Mouse (Mus musculus): ENCODE results near the gene Mael. TPM values are rescaled to one million over a fixed set of nuclear protein-coding genes. Genes with fewer than 3 reads are reported as not detected.

The Mael gene
- polyA plus RNA-seq, 1 experiment from 2014 or later: not detected

DNA sequence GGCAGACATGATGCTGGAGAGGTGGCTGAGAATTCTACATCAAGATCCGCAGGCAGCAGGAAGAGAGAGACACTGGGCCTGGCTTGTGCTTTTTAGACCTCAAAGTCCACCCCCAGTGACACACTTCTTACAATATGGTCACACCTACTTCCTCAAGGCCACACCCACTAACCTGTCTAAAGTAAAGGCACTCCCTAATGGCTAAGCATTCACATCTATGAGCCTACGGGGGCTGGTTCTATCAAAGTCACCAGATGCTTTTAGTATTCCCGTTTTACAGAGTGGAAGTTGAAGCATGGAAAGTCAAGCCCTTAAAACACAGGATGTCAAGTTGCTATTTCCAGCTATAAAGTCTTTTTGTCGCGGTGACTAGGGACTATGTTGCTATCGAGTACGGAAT lies 70.5 kb downstream of the Mael start:
- Histone ChIP-seq H3K4me1 (replicated peaks) (no peaks in the 10 kb centered on the region), H3K4me3 (no peak overlapping the region), H3K27ac (ENCODE audit: poor library complexity, severe bottlenecking) (no peak overlapping the region), H3K9me3 (replicated peaks) (no peaks in the 10 kb centered on the region), H3K27me3 (replicated peaks) (0 out of 2 replicates have a peak, but pooled peaks cover 6% of the 10 kb centered on the region), H3K4me2 (no peak overlapping the region), H3K9ac (no peak overlapping the region), H3K36me3 (no peaks in the 10 kb centered on the region)
- WGBS: 90% methylated on average over 7 of the region's 7 CpGs
- ATAC-seq (ENCODE audit: insufficient number of reproducible peaks, low FRiP score): no peak

DNA sequence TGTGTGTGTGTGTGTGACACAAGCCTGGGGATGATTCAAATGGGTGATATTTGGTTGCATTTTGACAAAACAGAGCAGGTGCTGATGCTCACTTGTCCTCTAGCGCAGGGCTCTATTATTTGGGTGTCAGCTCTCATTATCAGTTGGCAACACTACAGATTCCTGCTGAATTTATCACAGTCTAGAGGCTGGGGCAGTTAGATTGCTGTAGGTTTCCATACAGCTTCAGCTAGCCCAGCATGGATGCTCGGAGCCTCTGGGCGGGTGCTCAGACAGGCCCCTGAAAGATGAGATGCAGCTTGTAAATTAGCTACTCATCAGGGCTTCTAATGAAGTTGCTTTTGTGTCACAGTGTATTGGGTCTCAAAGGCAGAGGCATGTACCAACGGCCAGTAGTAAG lies 71.1 kb downstream of the Mael start:
- Histone ChIP-seq H3K4me3 (no peak overlapping the region), H3K9ac (no peak overlapping the region), H3K36me3 (no peaks in the 10 kb centered on the region), H3K27me3 (replicated peaks) (0 out of 2 replicates have a peak, but pooled peaks cover 7% of the 10 kb centered on the region), H3K27ac (ENCODE audit: poor library complexity, severe bottlenecking) (no peak overlapping the region), H3K4me1 (replicated peaks) (no peaks in the 10 kb centered on the region), H3K4me2 (no peak overlapping the region), H3K9me3 (replicated peaks) (no peaks in the 10 kb centered on the region)
- no peak for ATAC-seq (ENCODE audit: insufficient number of reproducible peaks, low FRiP score)
- WGBS: 81% methylated on average over 4 of the region's 4 CpGs

GRCm38 (mm10) chr1:166165159-166165558 lies 73.4 kb downstream of the Mael start:
- 85% methylated on average over 9 of the region's 9 CpGs for WGBS
- Histone ChIP-seq H3K27ac (ENCODE audit: poor library complexity, severe bottlenecking) (no peak overlapping the region), H3K36me3 (no peaks in the 10 kb centered on the region), H3K4me2 (no peak overlapping the region), H3K9me3 (replicated peaks) (no peaks in the 10 kb centered on the region), H3K4me1 (replicated peaks) (0 out of 2 replicates have a peak, but pooled peaks cover 3% of the 10 kb centered on the region), H3K27me3 (replicated peaks) (peaks cover 9% of the 10 kb centered on the region), H3K4me3 (no peak overlapping the region), H3K9ac (no peak overlapping the region)
- no peak for ATAC-seq (ENCODE audit: insufficient number of reproducible peaks, low FRiP score)

- ATAC-seq (ENCODE audit: insufficient number of reproducible peaks, low FRiP score): no peak
- no peak overlapping the region for H3K9ac ChIP-seq
- no peaks in the 10 kb centered on the region for H3K36me3 ChIP-seq
- H3K4me3 ChIP-seq: no peak overlapping the region
- H3K27ac ChIP-seq (ENCODE audit: poor library complexity, severe bottlenecking): no peak overlapping the region
- 86% methylated on average over 14 of the region's 14 CpGs for WGBS
- H3K4me2 ChIP-seq: no peak overlapping the region
- H3K9me3 ChIP-seq (replicated peaks): no peaks in the 10 kb centered on the region
- H3K4me1 ChIP-seq (replicated peaks): 0 out of 2 replicates have a peak, but pooled peaks cover 3% of the 10 kb centered on the region
- peaks cover 15% of the 10 kb centered on the region for H3K27me3 ChIP-seq (replicated peaks)
These were observed 74.0 kb downstream of the Mael start for GRCm38 (mm10) chr1:166164580-166164979.

GRCm38 (mm10) chr1:166160569-166161445 lies 77.7 kb downstream of the Mael start:
- Histone ChIP-seq H3K4me2 (peak overlapping the region; percentile 55), H3K4me1 (replicated peaks) (0 out of 2 replicates have a peak, but pooled peaks cover 3% of the 10 kb centered on the region), H3K4me3 (0 out of 2 replicates have a peak overlapping the region, but pooled peaks have one; percentile 9), H3K9me3 (replicated peaks) (no peaks in the 10 kb centered on the region), H3K27me3 (replicated peaks) (peaks cover 43% of the 10 kb centered on the region), H3K36me3 (no peaks in the 10 kb centered on the region), H3K27ac (ENCODE audit: poor library complexity, severe bottlenecking) (no peak overlapping the region), H3K9ac (no peak overlapping the region)
- ATAC-seq (ENCODE audit: insufficient number of reproducible peaks, low FRiP score): 0 out of 2 replicates have a peak, but pooled peaks have one; percentile 16
- 16% methylated on average over 24 of the region's 24 CpGs for WGBS

DNA sequence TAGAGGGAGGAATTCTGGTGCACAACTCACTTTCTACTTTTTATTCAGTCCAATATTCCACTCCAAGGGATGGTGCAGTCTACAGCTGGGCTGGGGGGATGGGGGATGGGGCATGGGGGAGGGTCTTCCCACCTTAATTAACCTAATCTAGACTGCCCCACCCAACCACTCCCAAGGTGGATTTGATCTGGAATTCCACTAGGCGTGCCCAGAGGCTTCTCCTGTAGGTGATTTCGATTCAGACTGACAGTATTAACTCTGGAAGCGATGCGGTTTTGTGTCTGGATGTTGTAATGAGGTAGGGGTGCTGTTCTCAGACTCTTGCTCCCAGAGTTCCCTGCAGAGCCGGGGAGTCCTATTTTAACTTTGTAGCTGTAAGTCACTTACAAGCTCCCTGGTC lies 78.4 kb downstream of the Mael start:
- Histone ChIP-seq H3K36me3 (no peaks in the 10 kb centered on the region), H3K4me1 (replicated peaks) (0 out of 2 replicates have a peak, but pooled peaks cover 3% of the 10 kb centered on the region), H3K4me2 (peak overlapping the region; percentile 55; the same call in 1 of the 2 replicates), H3K27me3 (replicated peaks) (peaks cover 50% of the 10 kb centered on the region), H3K9me3 (replicated peaks) (no peaks in the 10 kb centered on the region), H3K4me3 (no peak overlapping the region), H3K27ac (ENCODE audit: poor library complexity, severe bottlenecking) (no peak overlapping the region), H3K9ac (no peak overlapping the region)
- WGBS: 47% methylated on average over 5 of the region's 5 CpGs
- no peak for ATAC-seq (ENCODE audit: insufficient number of reproducible peaks, low FRiP score)

GRCm38 (mm10) chr1:166158664-166159063 lies 79.9 kb downstream of the Mael start:
- Histone ChIP-seq H3K27me3 (replicated peaks) (peaks cover 59% of the 10 kb centered on the region), H3K27ac (ENCODE audit: poor library complexity, severe bottlenecking) (no peak overlapping the region), H3K4me1 (replicated peaks) (peaks cover 9% of the 10 kb centered on the region), H3K36me3 (no peaks in the 10 kb centered on the region), H3K4me2 (no peak overlapping the region), H3K9ac (no peak overlapping the region), H3K9me3 (replicated peaks) (no peaks in the 10 kb centered on the region), H3K4me3 (no peak overlapping the region)
- WGBS: 54% methylated on average over 9 of the region's 9 CpGs
- no peak for ATAC-seq (ENCODE audit: insufficient number of reproducible peaks, low FRiP score)

DNA sequence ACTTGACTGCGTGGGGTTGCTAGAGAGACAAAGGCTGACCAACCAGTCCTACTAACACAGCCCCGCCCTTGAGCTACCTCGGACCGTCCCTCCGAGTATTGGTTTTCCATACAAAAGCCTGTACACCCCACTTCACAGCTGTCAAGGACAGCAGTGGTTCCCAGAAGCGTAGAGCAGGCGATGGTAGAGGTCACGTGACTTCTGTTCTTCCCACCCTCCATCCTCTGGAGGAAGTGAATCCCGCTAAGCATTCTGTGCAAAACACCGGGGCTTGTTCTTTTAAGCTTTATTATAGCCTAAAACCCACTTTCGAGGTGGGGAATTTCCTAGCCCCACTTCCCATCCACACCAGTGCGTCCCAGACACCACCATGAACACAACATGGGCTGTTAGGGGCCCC lies 80.8 kb downstream of the Mael start:
- H3K27ac ChIP-seq (ENCODE audit: poor library complexity, severe bottlenecking): no peak overlapping the region
- H3K4me1 ChIP-seq (replicated peaks): peaks cover 9% of the 10 kb centered on the region
- peaks cover 59% of the 10 kb centered on the region for H3K27me3 ChIP-seq (replicated peaks)
- H3K4me2 ChIP-seq: no peak overlapping the region
- no peaks in the 10 kb centered on the region for H3K9me3 ChIP-seq (replicated peaks)
- 80% methylated on average over 12 of the region's 12 CpGs for WGBS
- H3K4me3 ChIP-seq: no peak overlapping the region
- H3K36me3 ChIP-seq: no peaks in the 10 kb centered on the region
- H3K9ac ChIP-seq: no peak overlapping the region
- ATAC-seq (ENCODE audit: insufficient number of reproducible peaks, low FRiP score): no peak

- H3K4me2 ChIP-seq: no peak overlapping the region
- no peak for ATAC-seq (ENCODE audit: insufficient number of reproducible peaks, low FRiP score)
- H3K36me3 ChIP-seq: no peaks in the 10 kb centered on the region
- H3K27me3 ChIP-seq (replicated peaks): peaks cover 50% of the 10 kb centered on the region
- no peak overlapping the region for H3K9ac ChIP-seq
- 22% methylated on average over 10 of the region's 10 CpGs for WGBS
- no peak overlapping the region for H3K4me3 ChIP-seq
- H3K27ac ChIP-seq (ENCODE audit: poor library complexity, severe bottlenecking): no peak overlapping the region
- H3K9me3 ChIP-seq (replicated peaks): no peaks in the 10 kb centered on the region
- H3K4me1 ChIP-seq (replicated peaks): peaks cover 6% of the 10 kb centered on the region
These were observed 83.4 kb downstream of the Mael start for GRCm38 (mm10) chr1:166155113-166155494.

DNA sequence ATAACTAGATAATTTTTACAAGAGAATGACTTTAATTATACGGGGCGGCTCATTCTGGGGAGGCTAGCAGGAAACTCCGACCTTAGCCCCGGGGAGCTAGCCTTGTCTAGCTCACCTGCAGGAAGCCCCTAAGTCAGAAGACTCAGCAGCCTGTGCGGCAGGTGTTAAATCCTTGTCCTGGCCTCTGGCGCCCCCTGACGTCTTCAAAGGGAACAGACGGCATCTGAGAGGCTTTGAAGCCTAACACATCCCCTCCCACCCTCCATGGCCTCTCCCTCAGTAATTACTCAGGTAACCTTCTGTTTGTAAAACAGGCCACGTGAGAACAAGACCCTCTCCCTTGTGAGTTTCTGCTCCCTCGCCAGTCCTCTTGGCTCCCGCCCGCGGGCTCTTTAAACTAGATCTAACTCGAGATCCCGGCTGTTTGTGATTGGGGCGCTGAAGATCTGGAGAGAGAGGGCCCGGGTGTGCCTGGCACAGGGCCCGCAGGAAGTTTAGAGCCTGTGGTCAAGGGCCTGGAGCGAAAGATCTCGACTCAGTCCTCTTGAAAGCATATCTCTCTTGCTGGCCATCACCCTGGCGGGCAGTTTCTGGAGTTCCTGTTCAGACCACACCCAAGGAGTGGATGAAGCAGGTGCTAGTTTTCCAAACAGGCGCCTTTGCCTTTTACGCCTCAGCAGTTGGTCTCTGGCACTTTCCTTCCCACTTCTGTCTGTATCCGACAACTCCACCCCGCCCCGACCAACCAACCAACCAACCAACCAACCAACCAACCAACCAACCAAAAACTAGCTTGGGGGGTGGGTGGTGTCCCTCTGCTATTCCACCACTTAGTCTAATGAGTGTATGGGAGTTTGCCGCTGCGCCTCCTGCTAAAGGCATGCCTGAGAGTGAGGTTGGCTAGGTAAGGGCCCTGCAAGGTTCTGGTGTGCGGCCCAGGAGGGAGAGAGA lies 84.1 kb downstream of the Mael start:
- no peaks in the 10 kb centered on the region for H3K9me3 ChIP-seq (replicated peaks)
- H3K27ac ChIP-seq (ENCODE audit: poor library complexity, severe bottlenecking): no peak overlapping the region
- H3K36me3 ChIP-seq: no peaks in the 10 kb centered on the region
- WGBS: 5% methylated on average over 29 of the region's 29 CpGs
- H3K27me3 ChIP-seq (replicated peaks): peaks cover 43% of the 10 kb centered on the region
- 0 out of 2 replicates have a peak overlapping the region, but pooled peaks have one; percentile 33 for H3K9ac ChIP-seq
- peak overlapping the region; percentile 63 for H3K4me2 ChIP-seq
- H3K4me3 ChIP-seq: peak overlapping the region; percentile 26
- peaks cover 6% of the 10 kb centered on the region for H3K4me1 ChIP-seq (replicated peaks)
- peak; percentile 66; the same call in 1 of the 2 replicates for ATAC-seq (ENCODE audit: insufficient number of reproducible peaks, low FRiP score)

All from heart, embryonic 12.5 days (tissue).